Mouse (Mus musculus): ENCODE data around the gene Kbtbd13. TPM values are rescaled to one million over a fixed set of nuclear protein-coding genes. Genes with fewer than 3 reads are reported as not detected.
"Not testable (repeated sequence)": the region's sequence is repeated elsewhere in the genome, so short reads cannot be mapped to it uniquely, and the experiment has no call there.

Kbtbd13 gene
- polyA plus RNA-seq, 1 experiment, result 0.27 TPM

GRCm38 (mm10) chr9:65356561-65356960 is 34.9 kb downstream of the Kbtbd13 start:
- Histone ChIP-seq H3K36me3 (ENCODE audit: control insufficient read depth, insufficient read depth, low read length, poor library complexity, severe bottlenecking) (peaks cover 44% of the 10 kb centered on the region), H3K9ac (ENCODE audit: low read depth, poor library complexity, severe bottlenecking) (no peak overlapping the region), H3K9me3 (replicated peaks; ENCODE audit: control insufficient read depth, insufficient read depth, low read length, poor library complexity, severe bottlenecking) (no peaks in the 10 kb centered on the region), H3K27ac (ENCODE audit: insufficient read depth, low read length) (no peak overlapping the region), H3K4me1 (ENCODE audit: control insufficient read depth, insufficient read depth, low read length) (no peaks in the 10 kb centered on the region), H3K4me3 (ENCODE audit: low read depth, low read length) (no peak overlapping the region), H3K27me3 (ENCODE audit: control insufficient read depth, insufficient read depth, low read length, poor library complexity, severe bottlenecking) (no peaks in the 10 kb centered on the region)
- TF ChIP-seq POLR2A (IDR thresholded peaks at IDR 0.05; ENCODE audit: insufficient read depth, low read length), result no peak
- no peak for TF ChIP-seq EP300 (IDR thresholded peaks at IDR 0.05; ENCODE audit: insufficient read depth, low read depth, low read length)
- no peak for TF ChIP-seq CTCF (IDR thresholded peaks at IDR 0.05; ENCODE audit: low read depth, low read length)

DNA sequence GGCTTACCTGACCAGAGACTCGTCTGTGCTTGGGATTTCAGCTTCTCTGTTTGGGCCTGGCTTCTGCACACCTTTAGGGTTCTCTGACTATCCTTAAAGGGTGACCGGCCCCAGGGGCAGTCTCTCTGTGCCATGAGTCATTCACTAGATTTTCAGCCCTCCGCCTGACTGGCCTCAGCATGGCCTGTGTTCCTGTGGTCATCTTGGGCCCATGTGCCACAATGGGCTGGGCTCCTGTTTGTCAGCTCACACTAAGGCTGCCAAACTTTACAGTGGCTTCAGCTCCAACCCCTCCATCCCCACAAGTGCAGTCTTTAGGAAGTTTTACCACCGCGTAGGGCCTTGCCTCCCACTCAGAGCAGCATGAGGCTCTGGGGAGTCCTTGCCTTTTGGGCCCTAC is 38.2 kb downstream of the Kbtbd13 start:
- H3K9ac ChIP-seq (ENCODE audit: low read depth, poor library complexity, severe bottlenecking), result no peak overlapping the region
- peaks cover 26% of the 10 kb centered on the region for H3K36me3 ChIP-seq (ENCODE audit: control insufficient read depth, insufficient read depth, low read length, poor library complexity, severe bottlenecking)
- H3K27me3 ChIP-seq (ENCODE audit: control insufficient read depth, insufficient read depth, low read length, poor library complexity, severe bottlenecking), result no peaks in the 10 kb centered on the region
- H3K9me3 ChIP-seq (replicated peaks; ENCODE audit: control insufficient read depth, insufficient read depth, low read length, poor library complexity, severe bottlenecking), result no peaks in the 10 kb centered on the region
- TF ChIP-seq CTCF (IDR thresholded peaks at IDR 0.05; ENCODE audit: low read depth, low read length) (no peak), POLR2A (IDR thresholded peaks at IDR 0.05; ENCODE audit: insufficient read depth, low read length) (no peak)
- H3K4me1 ChIP-seq (ENCODE audit: control insufficient read depth, insufficient read depth, low read length), result no peaks in the 10 kb centered on the region
- H3K27ac ChIP-seq (ENCODE audit: insufficient read depth, low read length), result no peak overlapping the region
- H3K4me3 ChIP-seq (ENCODE audit: low read depth, low read length), result no peak overlapping the region

GRCm38 (mm10) chr9:65347112-65347850 is 44.2 kb downstream of the Kbtbd13 start:
- no peaks in the 10 kb centered on the region for H3K27me3 ChIP-seq (ENCODE audit: control insufficient read depth, insufficient read depth, low read length, poor library complexity, severe bottlenecking)
- H3K36me3 ChIP-seq (ENCODE audit: control insufficient read depth, insufficient read depth, low read length, poor library complexity, severe bottlenecking), result no peaks in the 10 kb centered on the region
- H3K27ac ChIP-seq (ENCODE audit: insufficient read depth, low read length), result no peak overlapping the region; the same call in 1 of the 2 replicates
- H3K4me3 ChIP-seq (ENCODE audit: low read depth, low read length), result peak overlapping the region; percentile 70
- peaks cover 1% of the 10 kb centered on the region for H3K4me1 ChIP-seq (ENCODE audit: control insufficient read depth, insufficient read depth, low read length)
- peak overlapping the region; percentile 89 for H3K9ac ChIP-seq (ENCODE audit: low read depth, poor library complexity, severe bottlenecking)
- H3K9me3 ChIP-seq (replicated peaks; ENCODE audit: control insufficient read depth, insufficient read depth, low read length, poor library complexity, severe bottlenecking), result peaks cover 5% of the 10 kb centered on the region
- TF ChIP-seq EP300 (IDR thresholded peaks at IDR 0.05; ENCODE audit: insufficient read depth, low read depth, low read length) (no peak), CTCF (IDR thresholded peaks at IDR 0.05; ENCODE audit: low read depth, low read length) (no peak), POLR2A (IDR thresholded peaks at IDR 0.05; ENCODE audit: insufficient read depth, low read length) (no peak)

- H3K9me3 ChIP-seq (replicated peaks; ENCODE audit: control insufficient read depth, insufficient read depth, low read length, poor library complexity, severe bottlenecking), result peaks cover 5% of the 10 kb centered on the region
- H3K9ac ChIP-seq (ENCODE audit: low read depth, poor library complexity, severe bottlenecking), result peak overlapping the region; percentile 89
- H3K27ac ChIP-seq (ENCODE audit: insufficient read depth, low read length), result no peak overlapping the region; the same call in 1 of the 2 replicates
- H3K4me3 ChIP-seq (ENCODE audit: low read depth, low read length), result peak overlapping the region; percentile 70
- H3K27me3 ChIP-seq (ENCODE audit: control insufficient read depth, insufficient read depth, low read length, poor library complexity, severe bottlenecking), result no peaks in the 10 kb centered on the region
- H3K4me1 ChIP-seq (ENCODE audit: control insufficient read depth, insufficient read depth, low read length), result peaks cover 1% of the 10 kb centered on the region
- TF ChIP-seq CTCF (IDR thresholded peaks at IDR 0.05; ENCODE audit: low read depth, low read length), result no peak
- TF ChIP-seq POLR2A (IDR thresholded peaks at IDR 0.05; ENCODE audit: insufficient read depth, low read length), result no peak
- no peak for TF ChIP-seq EP300 (IDR thresholded peaks at IDR 0.05; ENCODE audit: insufficient read depth, low read depth, low read length)
- H3K36me3 ChIP-seq (ENCODE audit: control insufficient read depth, insufficient read depth, low read length, poor library complexity, severe bottlenecking), result no peaks in the 10 kb centered on the region
These were observed 44.9 kb downstream of the Kbtbd13 start for GRCm38 (mm10) chr9:65346476-65347111.

GRCm38 (mm10) chr9:65345854-65346475 is 45.5 kb downstream of the Kbtbd13 start, which contains the start of gene Pdcd7:
TSS of gene Pdcd7 (plus strand) at chr9:65346104.
- Histone ChIP-seq H3K27me3 (ENCODE audit: control insufficient read depth, insufficient read depth, low read length, poor library complexity, severe bottlenecking) (no peaks in the 10 kb centered on the region), H3K9me3 (replicated peaks; ENCODE audit: control insufficient read depth, insufficient read depth, low read length, poor library complexity, severe bottlenecking) (peaks cover 5% of the 10 kb centered on the region), H3K27ac (ENCODE audit: insufficient read depth, low read length) (peak within 1 kb of the TSS; percentile 71), H3K4me3 (ENCODE audit: low read depth, low read length) (peak within 1 kb of the TSS; percentile 70), H3K36me3 (ENCODE audit: control insufficient read depth, insufficient read depth, low read length, poor library complexity, severe bottlenecking) (no peaks in the 10 kb centered on the region), H3K4me1 (ENCODE audit: control insufficient read depth, insufficient read depth, low read length) (peaks cover 1% of the 10 kb centered on the region), H3K9ac (ENCODE audit: low read depth, poor library complexity, severe bottlenecking) (peak within 1 kb of the TSS; percentile 89)
- TF ChIP-seq EP300 (IDR thresholded peaks at IDR 0.05; ENCODE audit: insufficient read depth, low read depth, low read length) (no peak), POLR2A (IDR thresholded peaks at IDR 0.05; ENCODE audit: insufficient read depth, low read length) (peak; percentile 62), CTCF (IDR thresholded peaks at IDR 0.05; ENCODE audit: low read depth, low read length) (no peak)

DNA sequence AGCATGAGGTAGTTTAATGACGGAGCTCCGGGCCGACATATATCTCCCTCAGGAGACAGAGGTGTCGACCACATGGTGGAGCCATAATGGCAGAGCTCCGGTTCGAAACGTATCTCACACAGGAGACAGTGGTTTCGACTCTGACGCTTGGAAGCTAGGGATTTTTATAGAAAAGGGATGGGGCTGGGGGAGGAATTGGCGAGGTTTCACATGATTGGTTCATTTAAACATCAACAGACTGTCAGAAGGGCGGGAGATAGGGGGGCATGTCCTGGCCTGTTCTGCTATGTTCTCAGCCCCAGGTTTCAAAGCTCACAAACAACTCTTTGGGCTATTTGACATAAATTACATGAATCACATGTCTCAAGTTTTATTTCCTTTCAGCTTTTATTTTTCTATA is 46.0 kb downstream of the Kbtbd13 start:
- not testable (repeated sequence) for H3K4me1 ChIP-seq (ENCODE audit: control insufficient read depth, insufficient read depth, low read length); H3K27me3 ChIP-seq (ENCODE audit: control insufficient read depth, insufficient read depth, low read length, poor library complexity, severe bottlenecking); H3K9me3 ChIP-seq (replicated peaks; ENCODE audit: control insufficient read depth, insufficient read depth, low read length, poor library complexity, severe bottlenecking); H3K36me3 ChIP-seq (ENCODE audit: control insufficient read depth, insufficient read depth, low read length, poor library complexity, severe bottlenecking)
- Histone ChIP-seq H3K4me3 (ENCODE audit: low read depth, low read length) (peak overlapping the region; percentile 70), H3K9ac (ENCODE audit: low read depth, poor library complexity, severe bottlenecking) (peak overlapping the region; percentile 89), H3K27ac (ENCODE audit: insufficient read depth, low read length) (peak overlapping the region; percentile 71)

Measured in ES-Bruce4 (cell line).